Mouse (Mus musculus) heart, embryonic 14.5 days (tissue): ENCODE measurements around the gene Bphl. TPM values are rescaled to one million over a fixed set of nuclear protein-coding genes. Genes with fewer than 3 reads are reported as not detected.

ENCODE experiments used
- ATAC-seq: fragments of 200-750 bp; cut with Nextera tagmentation; 2 replicates; pipeline ENCODE4 v1.8.0; 2017; ENCODE audit warnings: low read depth, moderate TSS enrichment; ENCODE audit not compliant: insufficient number of reproducible peaks, insufficient read depth, low FRiP score
- H3K27ac ChIP-seq, 2 experiments: fragments of 200-500 bp in 1 of 2; fragments of 300-500 bp in 1 of 2; sonication (generic) in 1 of 2; replicated peaks in 1 of 2; 2 replicates each; pipeline ENCODE4 v1.5.1; 2012 to 2014; ENCODE audit warnings: low read depth in 2 of 2, low read length in 2 of 2, control low read depth in 1 of 2, mild to moderate bottlenecking in 1 of 2, mixed read lengths in 1 of 2; ENCODE audit not compliant: control insufficient read depth in 1 of 2, insufficient read depth in 1 of 2
- H3K27me3 ChIP-seq: fragments of 300-500 bp; sonication (generic); 2 replicates; pipeline ENCODE4 v1.6.1; 2014; ENCODE audit warnings: mild to moderate bottlenecking, low read length, control low read depth; ENCODE audit not compliant: control insufficient read depth, insufficient read depth
- H3K36me3 ChIP-seq: fragments of 300-500 bp; sonication (generic); 2 replicates; pipeline ENCODE4 v1.6.1; 2014; ENCODE audit warnings: mild to moderate bottlenecking, control low read depth, low read length, mixed read lengths; ENCODE audit not compliant: control insufficient read depth, insufficient read depth
- H3K4me1 ChIP-seq, 2 experiments: fragments of 200-500 bp in 1 of 2; fragments of 300-500 bp in 1 of 2; sonication (generic) in 1 of 2; 2 replicates each; pipeline ENCODE4 v1.6.1; 2012 to 2014; ENCODE audit warnings: low read length in 2 of 2, control low read depth in 1 of 2, mixed read lengths in 1 of 2; ENCODE audit not compliant: control insufficient read depth in 2 of 2, insufficient read depth in 2 of 2
- H3K4me2 ChIP-seq: fragments of 300-500 bp; sonication (generic); 2 replicates; pipeline ENCODE4 v1.6.1; 2014; ENCODE audit warnings: mild to moderate bottlenecking, low read length
- H3K4me3 ChIP-seq, 2 experiments: fragments of 200-500 bp in 1 of 2; fragments of 300-500 bp in 1 of 2; sonication (generic) in 1 of 2; 2 replicates each; pipeline ENCODE4 v1.5.1; 2012 to 2014; ENCODE audit warnings: low read length in 2 of 2, mild to moderate bottlenecking in 2 of 2, control low read depth in 1 of 2, low read depth in 1 of 2, moderate library complexity in 1 of 2; ENCODE audit not compliant: control insufficient read depth in 1 of 2, insufficient read depth in 1 of 2
- H3K9ac ChIP-seq: fragments of 300-500 bp; sonication (generic); 2 replicates; pipeline ENCODE4 v1.6.1; 2014; ENCODE audit warnings: mild to moderate bottlenecking, low read length
- H3K9me3 ChIP-seq: fragments of 300-500 bp; sonication (generic); 2 replicates; pipeline ENCODE4 v1.6.1; 2016; ENCODE audit warnings: low read length, control low read depth; ENCODE audit not compliant: control insufficient read depth
- WGBS: fragments of 180-500 bp; shearing (Covaris S2); extraction: QIAGEN DNeasy Blood & Tissue Kit; methylation state at CpG from one replicate; pipeline ENCODE4 v1.1.7; 2014; 5-methylcytosine and 5-hydroxymethylcytosine counted together
- polyA plus RNA-seq: library from polyadenylated mRNA; unstranded; fragments of >200 nt; fragmentation: Nextera tagmentation; extraction: Ambion mirVana; gene quantifications from 2 replicates; pipeline ENCODE4 v1.2.1, GENCODE M21; 2014

Bphl gene
- polyA plus RNA-seq, 1 experiment from 2014 or later = 50.1 TPM

DNA sequence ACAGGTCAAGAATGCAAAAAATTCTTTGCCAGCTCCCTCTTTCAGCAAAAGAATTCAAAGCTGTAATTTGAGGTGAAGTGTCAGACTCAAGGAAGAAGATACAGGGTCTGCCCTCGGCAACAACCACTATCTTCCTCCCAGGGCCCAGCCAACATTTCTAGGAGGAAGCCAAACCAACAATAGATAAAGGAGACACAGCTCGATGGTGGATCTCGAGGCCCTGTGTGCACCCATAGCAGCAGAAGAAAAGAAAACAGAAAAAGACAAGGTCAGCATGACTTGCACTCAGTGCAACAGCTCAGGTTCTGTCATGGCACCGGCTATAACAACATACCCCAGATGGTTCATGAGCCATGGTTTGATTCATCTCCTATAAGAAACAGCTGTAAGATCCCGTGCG, 79.1 kb downstream of the Bphl start:
- 65% methylated on average over 6 of the region's 6 CpGs for WGBS

GRCm38 (mm10) chr13:34118816-34119215, 81.4 kb downstream of the Bphl start:
- H3K27ac ChIP-seq = no peak overlapping the region
- 38% methylated on average over 4 of the region's 4 CpGs for WGBS
- H3K9me3 ChIP-seq = no peaks in the 10 kb centered on the region
- no peaks in the 10 kb centered on the region for H3K27me3 ChIP-seq
- no peak overlapping the region for H3K4me3 ChIP-seq
- no peak overlapping the region for H3K4me2 ChIP-seq
- H3K9ac ChIP-seq = no peak overlapping the region
- peaks cover 0 to 3% of the 10 kb centered on the region in 2 experiments; a peak in 2 of 4 replicates for H3K4me1 ChIP-seq
- no peak for ATAC-seq
- no peaks in the 10 kb centered on the region for H3K36me3 ChIP-seq

More for the DNA sequence above, 79.1 kb downstream of the Bphl start:
- Histone ChIP-seq H3K36me3 (no peaks in the 10 kb centered on the region), H3K9ac (no peak overlapping the region), H3K27ac (no peak overlapping the region), H3K9me3 (no peaks in the 10 kb centered on the region), H3K4me2 (no peak overlapping the region), H3K27me3 (no peaks in the 10 kb centered on the region), H3K4me1 (peaks cover 0 to 3% of the 10 kb centered on the region in 2 experiments; a peak in 2 of 4 replicates), H3K4me3 (no peak overlapping the region)
- ATAC-seq = no peak

GRCm38 (mm10) chr13:34119406-34119805, 82.0 kb downstream of the Bphl start:
- no peaks in the 10 kb centered on the region for H3K9me3 ChIP-seq
- H3K27ac ChIP-seq = no peak overlapping the region
- no peaks in the 10 kb centered on the region for H3K36me3 ChIP-seq
- H3K4me2 ChIP-seq = no peak overlapping the region
- WGBS = 70% methylated on average over 4 of the region's 4 CpGs
- H3K27me3 ChIP-seq = no peaks in the 10 kb centered on the region
- no peak overlapping the region for H3K9ac ChIP-seq
- peaks cover 0 to 3% of the 10 kb centered on the region in 2 experiments; a peak in 2 of 4 replicates for H3K4me1 ChIP-seq
- ATAC-seq = no peak
- no peak overlapping the region for H3K4me3 ChIP-seq

- ATAC-seq = no peak
- Histone ChIP-seq H3K4me3 (no peak overlapping the region), H3K36me3 (no peaks in the 10 kb centered on the region), H3K9ac (no peak overlapping the region), H3K27me3 (no peaks in the 10 kb centered on the region), H3K4me2 (no peak overlapping the region), H3K4me1 (peaks cover 0 to 3% of the 10 kb centered on the region in 2 experiments; a peak in 2 of 4 replicates), H3K9me3 (no peaks in the 10 kb centered on the region), H3K27ac (no peak overlapping the region)
- 90% methylated on average over 2 of the region's 2 CpGs for WGBS
These were observed 83.1 kb downstream of the Bphl start for GRCm38 (mm10) chr13:34120536-34120935.

Other genes starting within 250 kb of the Bphl start
- not detected in 2 replicates for gene Serpinb6e, start 194.2 kb upstream of the Bphl start, polyA plus RNA-seq
- not detected in 2 replicates for gene Serpinb6c, start 131.9 kb upstream of the Bphl start, polyA plus RNA-seq
- 30.0 and 32.7 TPM in 2 replicates for gene Nqo2, start 72.9 kb upstream of the Bphl start, polyA plus RNA-seq
- gene Ripk1, start 35.2 kb upstream of the Bphl start, polyA plus RNA-seq = 8.7 TPM in 2 replicates
- gene Serpinb6a, start 34.8 kb upstream of the Bphl start, polyA plus RNA-seq = 73.0 and 73.6 TPM in 2 replicates
- gene Tubb2a, start 40.4 kb downstream of the Bphl start, polyA plus RNA-seq = 124 and 131 TPM in 2 replicates
- gene Tubb2b, start 92.9 kb downstream of the Bphl start, polyA plus RNA-seq = 26.7 and 35.0 TPM in 2 replicates
- gene Psmg4, start 125.4 kb downstream of the Bphl start, polyA plus RNA-seq = 81.2 and 81.7 TPM in 2 replicates